Mouse (Mus musculus) T-cell, adult 2 months (primary cell): ENCODE data around the gene Mbl2.
"Not testable (repeated sequence)": the region's sequence is repeated elsewhere in the genome, so short reads cannot be mapped to it uniquely, and the experiment has no call there.

Source experiments
- DNase-seq: peaks from one replicate; pipeline ENCODE4 v3.0.0; 2022; ENCODE audit warnings: low spot score

The Mbl2 gene

GRCm38 (mm10) chr19:30232691-30233090 is at the start of gene Mbl2:
Gene Mbl2, plus strand, starts transcription at chr19:30232942.
- DNase-seq, result no peak

- DNase-seq, result no peak
These were observed 47.2 kb upstream of the Mbl2 start for GRCm38 (mm10) chr19:30185536-30185935.

GRCm38 (mm10) chr19:30187232-30187631 is 45.5 kb upstream of the Mbl2 start:
- DNase-seq, result no peak

- no peak for DNase-seq
These were observed 37.7 kb upstream of the Mbl2 start for GRCm38 (mm10) chr19:30194999-30195398.

GRCm38 (mm10) chr19:30202177-30202576 is 30.6 kb upstream of the Mbl2 start:
- no peak for DNase-seq

GRCm38 (mm10) chr19:30205159-30205816 is 27.5 kb upstream of the Mbl2 start:
- DNase-seq, result no peak

- no peak for DNase-seq
These were observed 26.9 kb upstream of the Mbl2 start for GRCm38 (mm10) chr19:30205874-30206273.

- DNase-seq, result no peak
These were observed 25.8 kb upstream of the Mbl2 start for GRCm38 (mm10) chr19:30206981-30207380.

GRCm38 (mm10) chr19:30209006-30209405 is 23.7 kb upstream of the Mbl2 start:
- DNase-seq, result not testable (repeated sequence)

GRCm38 (mm10) chr19:30214026-30214425 is 18.7 kb upstream of the Mbl2 start:
- no peak for DNase-seq

- DNase-seq, result not testable (repeated sequence)
These were observed 17.0 kb upstream of the Mbl2 start for GRCm38 (mm10) chr19:30215736-30216135.

- no peak for DNase-seq
These were observed 16.6 kb upstream of the Mbl2 start for GRCm38 (mm10) chr19:30216186-30216585.

- no peak for DNase-seq
These were observed 15.4 kb upstream of the Mbl2 start for GRCm38 (mm10) chr19:30217335-30217734.

- DNase-seq, result not testable (repeated sequence)
These were observed 10.1 kb upstream of the Mbl2 start for GRCm38 (mm10) chr19:30222593-30222992.

- no peak for DNase-seq
These were observed 3.3 kb upstream of the Mbl2 start for GRCm38 (mm10) chr19:30229477-30229876.

GRCm38 (mm10) chr19:30234416-30234815 is 1.7 kb downstream of the Mbl2 start:
- DNase-seq, result no peak

- DNase-seq, result no peak
These were observed 14.6 kb downstream of the Mbl2 start for GRCm38 (mm10) chr19:30247359-30247758.

- DNase-seq, result no peak
These were observed 16.1 kb downstream of the Mbl2 start for GRCm38 (mm10) chr19:30248822-30249221.

GRCm38 (mm10) chr19:30252253-30252652 is 19.5 kb downstream of the Mbl2 start:
- DNase-seq, result no peak

- DNase-seq, result no peak
These were observed 23.6 kb downstream of the Mbl2 start for GRCm38 (mm10) chr19:30256339-30256738.

- no peak for DNase-seq
These were observed 48.4 kb downstream of the Mbl2 start for GRCm38 (mm10) chr19:30281125-30281524.

- no peak for DNase-seq
These were observed 55.3 kb downstream of the Mbl2 start for GRCm38 (mm10) chr19:30287899-30288490.
